Mouse (Mus musculus) mature B cell (primary cell): Measurements from ENCODE around the gene Lipt1.

Experiments
- in situ Hi-C: fragments of 300-500 bp; cut with MboI; formaldehyde crosslinking; loops from 2 replicates; pipeline ENCODE4 v1.14.3; 2019

Lipt1 gene

GRCm38 (mm10) chr1:37899816-37900215, 28.3 kb downstream of the Lipt1 start:
- in situ Hi-C loops = no loop called here

- in situ Hi-C loops = no loop called here
Measured at GRCm38 (mm10) chr1:37900288-37900687, 28.8 kb downstream of the Lipt1 start.

GRCm38 (mm10) chr1:37903178-37903577, 31.6 kb downstream of the Lipt1 start:
- in situ Hi-C loops = no loop called here

DNA sequence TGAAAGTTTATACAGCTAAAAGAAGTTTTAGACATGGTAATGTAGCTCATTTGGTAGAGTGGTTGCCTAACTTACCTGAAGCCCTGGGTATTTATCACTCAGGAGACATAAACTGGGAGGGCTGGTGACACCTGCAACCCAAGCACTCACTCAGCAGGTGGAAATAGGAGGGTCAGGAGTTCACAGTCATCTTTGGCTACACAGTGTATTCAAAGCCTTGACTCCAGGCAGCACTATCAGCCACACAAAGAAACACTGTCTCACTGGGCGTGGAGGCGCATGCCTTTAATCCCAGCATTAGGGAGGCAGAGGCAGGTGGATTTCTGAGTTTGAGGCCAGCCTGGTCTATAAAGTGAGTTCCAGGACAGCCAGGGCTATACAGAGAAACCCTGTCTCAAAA, 41.2 kb downstream of the Lipt1 start:
- in situ Hi-C loops = no loop called here

DNA sequence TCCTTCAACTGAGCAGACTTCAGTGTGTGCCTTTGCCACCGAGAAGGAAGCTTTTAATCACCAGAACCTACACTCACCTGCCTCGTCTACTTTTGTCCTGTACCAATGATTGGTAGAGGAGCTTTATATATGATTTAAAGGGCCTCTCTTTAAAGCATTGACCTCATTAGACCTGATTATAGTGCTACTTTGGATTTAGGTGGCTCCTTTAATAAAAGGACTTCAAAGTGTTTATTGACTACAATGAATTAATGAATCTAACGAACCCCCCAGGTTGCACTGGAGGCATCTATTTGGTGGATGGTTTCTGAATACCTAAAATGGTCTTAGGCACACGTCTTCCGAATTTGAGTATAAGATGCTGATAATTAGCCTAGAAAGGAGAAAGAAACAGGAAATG, 44.9 kb downstream of the Lipt1 start, which contains the start of gene Lyg2:
Lyg2 (minus strand) TSS at position 101 of the 400 bp plus-strand sequence.
- in situ Hi-C loops = no loop called here

DNA sequence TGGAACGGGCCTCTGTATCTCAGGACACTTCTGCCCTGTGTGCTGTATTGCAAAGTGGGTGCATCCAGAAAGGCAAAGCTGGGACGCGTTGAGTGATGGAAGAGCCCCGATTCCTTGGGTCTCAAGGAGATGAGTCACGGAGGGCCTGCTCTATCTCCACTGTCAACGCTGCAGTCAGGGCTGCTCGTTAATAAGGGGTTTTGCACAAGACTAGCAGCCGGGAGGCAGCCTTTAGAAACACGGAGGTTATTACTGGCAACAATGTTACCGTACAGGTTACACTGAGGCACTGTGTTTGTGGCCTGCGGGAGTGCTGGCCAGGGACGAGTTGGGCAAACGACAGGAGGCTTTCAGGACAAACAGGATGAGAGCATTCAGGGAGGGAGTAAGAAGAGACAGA, 46.1 kb downstream of the Lipt1 start:
- in situ Hi-C loops = no loop called here

DNA sequence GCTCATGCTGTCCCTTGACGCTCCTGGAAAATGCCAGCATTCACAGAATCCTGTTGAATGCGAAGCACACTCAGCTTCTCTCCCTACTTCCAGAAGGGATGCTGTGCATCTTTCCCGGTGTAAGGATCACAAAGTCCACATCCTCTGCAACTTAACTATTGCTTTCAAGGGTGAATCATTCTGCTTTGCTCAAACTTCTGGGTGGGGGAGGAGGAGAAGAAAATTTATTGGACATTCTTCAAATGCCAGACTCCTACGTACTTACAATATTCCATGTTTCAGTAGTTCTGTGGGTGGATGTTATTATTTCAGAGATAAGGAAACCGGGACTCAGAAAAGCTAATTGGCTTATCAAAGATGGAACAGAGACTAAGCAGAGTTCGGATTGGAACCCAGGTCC, 46.6 kb downstream of the Lipt1 start:
- in situ Hi-C loops = no loop called here

DNA sequence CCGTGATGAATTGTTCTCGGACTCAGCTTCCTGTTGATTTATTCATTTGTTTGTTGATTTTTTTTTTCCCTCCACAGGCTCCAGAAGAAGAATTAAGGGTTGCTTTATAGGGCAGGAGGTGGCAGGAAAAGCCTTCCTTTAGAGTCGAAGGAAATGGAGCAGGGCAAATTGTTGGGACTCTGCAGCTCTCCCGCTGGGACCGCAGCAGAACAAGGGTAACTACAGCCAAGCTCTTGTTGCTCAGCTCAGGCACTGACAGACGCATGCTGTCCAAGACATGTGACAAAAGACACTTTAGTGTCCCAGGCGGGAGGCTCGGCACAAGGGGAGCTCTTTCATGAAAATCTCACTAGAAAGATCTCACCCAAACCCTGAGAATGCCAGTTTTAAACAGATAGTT, 51.0 kb downstream of the Lipt1 start:
- in situ Hi-C loops = no loop called here
